Mouse (Mus musculus) fibroblast of lung, adult 2 months (primary cell): ENCODE data around the gene Rpgrip1l.

Experiments
- DNase-seq: peaks from one replicate; pipeline ENCODE4 v3.0.0-alpha.2; 2011; ENCODE audit warnings: low read depth

The Rpgrip1l gene

GRCm38 (mm10) chr8:91205897-91206296 lies 107.2 kb downstream of the Rpgrip1l start:
- DNase-seq, result no peak

DNA sequence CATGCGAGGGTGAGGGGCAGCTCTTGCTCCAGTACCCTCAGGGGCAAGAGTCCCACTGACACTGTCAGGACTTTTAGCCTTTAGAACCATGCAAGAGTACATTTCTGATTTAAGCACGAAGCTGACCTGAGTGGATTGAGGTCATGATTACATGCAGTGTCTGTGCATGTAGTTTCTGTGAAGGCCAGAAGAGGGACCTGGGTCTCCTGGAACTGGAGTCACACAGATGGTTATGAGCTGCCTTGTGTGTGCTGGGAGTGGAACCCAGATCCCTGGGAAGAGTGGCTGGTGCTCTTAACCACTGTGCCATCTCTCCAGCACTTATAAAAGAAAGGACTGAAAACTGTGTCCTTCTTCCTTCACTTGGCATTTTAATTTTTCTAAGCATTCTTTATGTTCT lies 111.9 kb downstream of the Rpgrip1l start:
- DNase-seq, result no peak

- no peak for DNase-seq
These were observed 113.2 kb downstream of the Rpgrip1l start, which contains the start of gene Aktip for GRCm38 (mm10) chr8:91199876-91200275. Gene Aktip, minus strand, starts transcription at chr8:91199976.

DNA sequence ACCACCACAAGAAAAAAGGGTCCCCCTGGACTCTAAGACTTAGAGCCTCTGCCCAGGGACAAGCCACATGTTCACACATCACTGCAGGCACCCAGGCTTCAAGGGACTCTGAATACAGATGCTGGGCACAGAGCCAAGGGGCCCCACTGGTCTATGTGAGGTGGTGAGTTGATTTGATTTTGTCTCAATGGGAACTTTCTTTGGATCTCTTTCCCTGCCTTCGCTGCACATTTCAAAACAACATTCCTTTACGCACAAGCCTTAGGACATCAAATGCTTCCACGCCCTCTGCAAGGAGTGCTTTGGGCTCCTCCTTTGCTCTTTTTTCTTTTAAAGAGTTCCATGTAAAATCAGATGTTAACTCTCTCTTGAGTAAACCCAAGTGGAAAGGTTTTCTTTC lies 115.0 kb downstream of the Rpgrip1l start:
- no peak for DNase-seq

GRCm38 (mm10) chr8:91197233-91197632 lies 115.8 kb downstream of the Rpgrip1l start:
- DNase-seq, result no peak

- no peak for DNase-seq
These were observed 116.4 kb downstream of the Rpgrip1l start for GRCm38 (mm10) chr8:91196661-91197060.

DNA sequence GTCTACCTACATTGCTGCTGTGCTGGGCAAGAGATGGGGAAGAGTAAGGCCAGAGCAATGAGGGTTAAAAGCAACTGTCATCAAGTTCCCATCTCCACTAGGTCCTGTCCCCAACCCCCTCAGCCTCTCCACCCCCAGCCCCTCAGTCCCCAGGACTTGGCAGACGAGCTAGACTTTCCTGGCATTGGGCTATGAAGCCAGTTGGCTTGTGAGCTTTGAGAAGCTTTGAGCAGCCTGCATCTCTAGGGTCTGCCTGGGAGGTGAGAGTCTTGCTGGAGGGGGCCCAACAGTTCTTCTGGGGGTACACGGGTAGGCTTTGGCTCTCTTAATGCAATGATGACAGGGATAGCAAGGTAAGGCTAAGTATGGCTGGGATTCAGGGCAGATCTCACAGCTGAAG lies 119.0 kb downstream of the Rpgrip1l start:
- DNase-seq, result no peak

DNA sequence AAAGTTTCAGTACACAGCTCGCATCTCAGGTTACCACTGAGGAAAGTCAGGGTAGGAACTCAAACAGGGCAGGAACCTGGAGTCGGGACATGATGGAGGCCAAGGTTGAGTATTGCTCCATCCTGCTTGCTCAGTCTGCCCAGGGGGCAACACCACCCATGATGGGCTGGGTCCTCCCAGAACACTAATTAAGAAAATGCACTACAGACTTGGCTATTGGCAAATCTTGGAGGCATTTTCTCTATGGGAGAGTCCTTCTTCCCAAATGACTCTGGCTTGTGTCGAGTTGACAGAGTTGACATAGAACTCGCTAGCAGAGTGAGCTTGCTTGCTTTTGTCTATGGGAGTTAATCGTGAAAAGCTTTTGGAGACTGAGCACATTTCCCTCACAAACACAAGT lies 120.1 kb downstream of the Rpgrip1l start:
- no peak for DNase-seq

DNA sequence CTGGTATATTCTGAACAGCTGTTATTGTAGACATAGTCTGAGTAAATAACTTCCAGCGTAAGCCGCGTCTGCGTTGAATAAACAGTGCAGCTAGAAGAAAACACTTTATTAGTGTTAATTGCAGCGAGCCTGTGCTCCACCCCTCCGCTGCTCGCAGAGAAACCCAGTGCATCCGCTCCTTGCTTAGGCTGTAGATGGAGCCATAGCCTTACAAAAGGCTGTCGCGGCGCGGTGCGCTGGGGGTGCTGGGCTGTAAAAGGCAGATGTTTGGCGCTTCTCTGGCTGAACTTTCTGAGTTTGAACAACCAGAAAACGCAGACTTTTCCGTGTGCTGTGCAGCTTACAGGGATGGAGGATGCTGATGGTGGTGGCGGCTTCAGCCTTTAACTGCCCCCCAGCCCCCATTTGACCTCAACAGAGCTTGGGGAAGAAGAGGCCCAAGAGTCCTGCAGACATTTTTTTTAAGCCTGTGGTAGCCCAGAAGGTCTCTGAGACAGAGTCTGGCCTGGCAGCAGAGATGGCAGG lies 122.2 kb downstream of the Rpgrip1l start:
- peak; percentile 49 for DNase-seq

DNA sequence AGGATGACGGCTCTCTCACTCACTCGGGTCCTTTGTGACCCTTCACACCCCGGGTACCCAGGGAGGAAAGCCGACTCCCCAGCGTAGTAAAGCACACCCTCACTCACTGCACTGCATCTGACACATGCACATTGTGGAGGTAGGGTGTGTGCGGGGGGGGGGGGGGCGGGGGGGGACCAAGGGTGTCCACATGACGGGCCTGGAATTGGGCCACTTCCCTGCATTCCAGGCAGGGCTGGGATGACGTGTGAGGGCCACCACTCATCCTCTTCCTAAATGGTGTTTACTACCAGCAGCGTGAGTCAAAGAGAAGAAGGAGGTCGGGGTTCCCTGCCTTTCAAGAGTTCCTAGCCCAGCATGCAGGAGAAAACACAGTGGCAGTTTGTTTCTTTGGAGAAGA lies 124.9 kb downstream of the Rpgrip1l start:
- DNase-seq, result no peak

GRCm38 (mm10) chr8:91186372-91186771 lies 126.7 kb downstream of the Rpgrip1l start:
- DNase-seq, result no peak

DNA sequence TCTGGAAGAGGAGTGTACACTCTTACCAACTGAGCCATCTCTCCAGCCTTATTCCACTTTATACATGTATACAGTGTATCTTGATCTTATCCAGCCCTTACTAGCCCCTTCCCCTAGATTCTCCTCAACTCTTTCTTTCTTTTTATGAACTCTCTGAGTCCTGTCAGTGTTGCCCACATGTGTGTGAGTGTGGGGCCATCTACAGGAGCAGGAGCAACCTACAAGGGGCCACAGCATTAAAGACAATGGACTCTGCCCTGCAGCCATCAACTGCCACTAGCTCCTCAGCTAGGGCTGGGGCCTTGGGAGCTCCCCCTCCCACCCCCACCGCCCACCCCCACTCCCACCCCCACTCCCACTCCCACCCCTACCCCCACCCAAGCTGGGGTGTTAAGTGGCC lies 135.4 kb downstream of the Rpgrip1l start:
- DNase-seq, result no peak

DNA sequence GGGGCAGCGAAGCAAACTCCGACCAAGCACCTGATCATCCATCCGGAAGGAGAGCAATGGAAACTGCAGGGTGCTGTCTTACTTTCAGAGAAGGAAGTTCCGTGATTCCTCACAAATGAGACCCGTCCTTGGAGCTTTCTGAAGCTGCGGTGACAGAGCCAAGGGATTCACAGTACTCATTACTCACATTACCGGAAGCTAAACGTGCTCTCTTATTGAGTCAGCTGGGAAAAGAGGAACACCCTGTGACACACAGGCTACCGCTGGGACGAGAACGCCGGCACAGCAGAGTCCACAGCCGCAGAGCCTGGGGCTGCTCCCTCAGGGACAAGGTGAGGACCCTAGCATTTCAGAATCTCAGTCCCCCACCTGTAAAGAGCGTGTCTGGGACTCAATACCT lies 136.9 kb downstream of the Rpgrip1l start:
- no peak for DNase-seq

GRCm38 (mm10) chr8:91171605-91172004 lies 141.5 kb downstream of the Rpgrip1l start:
- no peak for DNase-seq

DNA sequence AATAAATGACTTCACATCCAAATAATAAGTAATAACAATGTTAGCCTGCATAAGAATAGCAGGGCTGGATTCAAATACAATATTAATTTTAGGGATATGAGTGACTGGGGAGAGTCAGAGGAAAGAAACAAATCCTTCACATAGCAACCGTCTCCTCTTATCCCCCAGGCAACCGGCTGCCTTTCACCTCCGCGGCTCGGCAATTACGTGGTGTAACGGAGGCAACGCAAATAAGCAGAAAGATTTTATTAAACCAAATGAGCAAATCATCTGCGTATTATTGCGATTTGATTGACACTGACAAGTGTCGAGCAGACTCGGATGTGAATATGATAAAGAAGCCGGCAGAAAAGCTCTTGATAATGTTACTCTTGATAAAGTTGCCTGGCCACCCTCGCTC lies 142.1 kb downstream of the Rpgrip1l start:
- DNase-seq, result no peak

DNA sequence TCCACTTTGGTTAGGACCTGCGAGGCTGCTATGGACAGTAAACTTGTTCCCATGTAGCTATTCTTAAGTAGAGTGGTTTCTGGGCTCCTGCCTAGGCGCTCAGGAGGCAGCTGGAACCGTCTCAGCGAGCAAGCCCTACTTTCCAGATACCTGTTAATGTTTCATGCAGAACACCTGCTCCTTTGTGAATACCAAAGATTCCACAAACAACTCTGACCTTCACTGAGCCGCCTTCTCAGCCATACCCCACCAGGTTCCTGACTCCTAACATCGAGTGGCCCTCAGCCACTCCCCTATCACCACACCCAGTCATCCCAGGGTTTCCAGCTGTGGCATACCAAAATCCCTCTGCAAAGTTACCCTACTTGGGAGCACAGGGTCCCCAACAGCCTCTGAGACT lies 142.9 kb downstream of the Rpgrip1l start:
- no peak for DNase-seq
